Mouse (Mus musculus) kidney, adult 2 months (tissue): ENCODE data around the gene Arl15.

Source experiments
- CTCF ChIP-seq: fragments of 200-500 bp; conservative IDR thresholded peaks from 2 replicates; pipeline ENCODE4 v1.5.1; 2011; ENCODE audit warnings: low read depth, mild to moderate bottlenecking, control low read depth, low read length, moderate library complexity, mixed read lengths; ENCODE audit not compliant: insufficient read depth, insufficient read length
- POLR2A ChIP-seq: fragments of 200-500 bp; IDR thresholded peaks from one replicate; pipeline ENCODE4 v1.6.1; 2011; ENCODE audit warnings: low read depth, low read length, control low read depth

DNA sequence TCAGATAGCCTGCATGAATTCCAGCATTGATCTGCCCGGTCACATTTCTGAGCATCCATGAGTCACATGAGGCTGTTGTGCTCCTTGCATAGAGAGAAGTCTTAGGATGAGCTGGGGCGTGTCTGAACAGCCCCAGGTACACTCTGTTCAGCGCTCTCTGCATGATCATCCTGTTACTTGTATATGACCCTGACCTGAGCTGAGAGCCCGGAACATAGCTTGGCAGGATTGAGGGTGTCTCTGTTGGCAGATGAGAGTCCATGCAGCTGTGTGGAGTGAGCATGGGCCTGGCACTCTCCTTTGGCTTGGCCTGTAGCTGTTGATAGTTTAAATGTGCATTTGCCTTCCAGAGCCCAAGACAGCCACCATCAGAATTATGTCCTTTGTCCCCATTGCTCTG is 50.4 kb downstream of the Arl15 start:
- TF ChIP-seq POLR2A (no peak), CTCF (no peak)
